Mouse (Mus musculus): Measurements from ENCODE around the gene Atp6v1g1. TPM values are rescaled to one million over a fixed set of nuclear protein-coding genes. Genes with fewer than 3 reads are reported as not detected.

Atp6v1g1 gene
- polyA plus RNA-seq, 1 experiment, result 16.2 TPM

DNA sequence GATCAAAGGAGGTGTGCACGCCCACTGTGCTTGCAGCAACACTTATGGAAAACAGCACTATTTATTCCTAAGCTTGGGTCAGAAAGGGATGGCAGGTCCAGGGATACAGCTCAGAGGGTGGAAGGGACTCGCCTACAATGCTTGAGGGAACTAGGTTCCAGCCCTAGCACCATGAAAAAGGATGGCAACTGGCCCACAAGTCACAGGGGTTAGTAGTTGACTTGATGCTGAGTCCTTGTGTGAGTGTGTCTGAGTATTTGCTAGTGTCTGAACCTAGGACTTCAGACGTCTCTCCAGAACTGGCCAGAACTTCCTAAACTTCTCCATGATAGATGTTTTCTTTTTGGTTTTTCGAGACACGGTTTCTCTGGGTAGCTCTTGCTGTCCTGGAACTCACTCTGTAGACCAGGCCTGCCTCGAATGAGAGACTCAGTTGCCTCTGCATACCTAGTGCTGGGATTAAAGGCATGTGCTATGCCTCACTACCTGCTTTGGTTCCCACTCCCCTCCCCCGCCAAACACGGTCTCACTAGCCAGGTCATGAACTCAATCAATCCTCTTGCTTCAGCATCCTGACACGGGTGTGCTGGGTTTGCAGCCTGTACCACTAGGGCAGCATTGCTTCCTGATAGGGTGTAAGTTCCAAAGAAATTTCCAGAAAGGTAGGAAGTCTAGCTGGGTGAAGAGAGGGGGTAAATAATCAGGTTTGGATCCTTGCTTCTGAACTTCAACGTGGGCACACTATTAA lies 652 bp upstream of the Atp6v1g1 start:
- Histone ChIP-seq H3K27me3 (ENCODE audit: control insufficient read depth) (no peaks in the 10 kb centered on the region), H3K4me1 (ENCODE audit: control insufficient read depth) (peaks cover 37% of the 10 kb centered on the region), H3K4me3 (replicated peaks) (peak overlapping the region; percentile 100), H3K36me3 (ENCODE audit: control insufficient read depth) (peaks cover 21% of the 10 kb centered on the region), H3K9me3 (ENCODE audit: control insufficient read depth, low read length) (no peaks in the 10 kb centered on the region)
- TF ChIP-seq GATA1 (IDR thresholded peaks at IDR 0.05; ENCODE audit: low read length), result no peak

DNA sequence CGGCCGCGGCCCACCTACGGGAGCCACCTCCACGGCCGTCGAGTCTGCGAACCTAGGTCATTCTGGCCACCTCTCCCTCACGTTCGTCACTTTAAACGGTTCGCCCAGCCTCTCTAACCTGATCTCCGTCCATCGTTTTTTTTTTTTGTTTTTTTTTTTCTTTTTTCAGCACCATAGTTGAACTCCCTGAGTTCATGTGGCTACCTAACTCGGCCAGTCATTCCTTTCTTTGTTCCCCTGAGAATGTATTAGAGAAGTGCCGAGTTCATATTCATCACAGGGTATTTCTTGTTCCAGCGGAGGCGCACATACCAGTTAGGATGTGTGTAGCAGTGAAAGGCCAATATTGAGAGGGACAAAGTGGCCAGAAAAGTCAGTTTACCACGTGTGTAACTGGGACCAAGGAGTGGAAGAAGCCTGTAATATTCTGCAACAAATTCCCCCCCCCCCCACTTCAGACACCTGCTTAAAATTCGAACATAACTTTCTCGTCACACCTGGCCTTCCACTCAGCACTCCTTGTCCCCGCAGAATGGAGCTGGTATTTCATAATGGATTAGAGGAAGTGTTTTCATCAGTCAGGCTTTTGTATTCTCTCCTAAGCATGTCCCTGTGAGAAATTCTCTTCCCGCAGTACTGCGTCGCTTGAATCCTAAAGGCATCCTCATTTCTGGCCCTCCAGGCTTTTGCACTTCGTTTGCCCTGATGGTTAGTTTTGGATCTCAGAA lies 823 bp downstream of the Atp6v1g1 start:
- Histone ChIP-seq H3K4me1 (ENCODE audit: control insufficient read depth) (peaks cover 37% of the 10 kb centered on the region), H3K4me3 (replicated peaks) (peak overlapping the region; percentile 100), H3K36me3 (ENCODE audit: control insufficient read depth) (peaks cover 33% of the 10 kb centered on the region), H3K27me3 (ENCODE audit: control insufficient read depth) (no peaks in the 10 kb centered on the region), H3K9me3 (ENCODE audit: control insufficient read depth, low read length) (no peaks in the 10 kb centered on the region)
- TF ChIP-seq GATA1 (IDR thresholded peaks at IDR 0.05; ENCODE audit: low read length), result no peak

DNA sequence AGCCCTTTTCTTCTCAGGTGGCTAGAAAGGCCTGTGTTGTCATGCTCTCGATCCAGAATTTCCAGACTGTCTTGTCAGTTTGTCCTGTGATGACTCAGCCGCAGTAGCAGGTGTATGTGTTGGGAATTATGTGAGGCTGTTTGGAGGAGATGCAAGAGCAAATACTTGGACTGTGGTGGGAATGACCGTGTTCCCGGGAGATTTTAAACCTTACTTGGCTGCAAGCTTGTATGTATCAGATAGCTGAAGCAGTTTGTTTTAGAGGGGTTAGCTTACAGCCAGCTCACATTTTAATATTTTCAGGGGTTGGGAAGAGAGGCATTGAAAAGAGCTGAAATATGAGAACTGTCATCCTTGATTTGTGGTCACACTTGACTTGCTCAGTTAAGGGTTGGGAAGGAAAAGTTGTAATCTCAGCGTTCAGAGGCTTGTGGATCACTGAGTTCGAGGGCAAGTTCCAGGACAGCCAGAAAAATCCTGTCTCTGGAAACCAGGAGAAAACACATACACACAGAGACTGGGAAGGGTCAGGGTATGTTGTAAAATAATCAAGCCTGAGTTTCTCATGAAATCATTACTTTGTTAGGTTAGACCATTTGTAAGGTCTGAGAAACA lies 2.0 kb downstream of the Atp6v1g1 start:
- Histone ChIP-seq H3K27me3 (ENCODE audit: control insufficient read depth) (no peaks in the 10 kb centered on the region), H3K36me3 (ENCODE audit: control insufficient read depth) (peaks cover 44% of the 10 kb centered on the region), H3K4me1 (ENCODE audit: control insufficient read depth) (peaks cover 37% of the 10 kb centered on the region), H3K4me3 (replicated peaks) (peak overlapping the region; percentile 100), H3K9me3 (ENCODE audit: control insufficient read depth, low read length) (no peaks in the 10 kb centered on the region)
- no peak for TF ChIP-seq GATA1 (IDR thresholded peaks at IDR 0.05; ENCODE audit: low read length)
- no peak for TF ChIP-seq TAL1 (IDR thresholded peaks at IDR 0.05; ENCODE audit: low read length)

DNA sequence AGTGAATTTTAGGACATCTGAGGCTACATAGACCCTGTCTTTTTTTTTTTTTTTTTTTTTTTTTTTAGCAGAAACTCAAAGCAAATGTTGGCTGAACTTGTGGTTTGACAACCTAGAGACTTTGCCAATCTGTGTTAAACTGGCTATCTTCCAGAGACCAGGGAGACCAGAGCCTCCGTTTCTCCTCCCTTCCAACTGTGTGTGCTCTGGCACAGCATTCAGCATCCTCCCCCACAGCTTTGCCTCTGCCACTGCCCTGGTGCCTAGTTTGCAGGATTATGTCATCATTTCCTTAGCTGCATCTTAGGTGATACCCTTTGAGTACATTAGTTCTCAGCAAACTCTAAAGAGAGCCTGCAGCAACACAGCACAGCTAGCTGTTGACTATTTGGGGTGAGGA lies 3.2 kb downstream of the Atp6v1g1 start:
- H3K36me3 ChIP-seq (ENCODE audit: control insufficient read depth), result peaks cover 57% of the 10 kb centered on the region
- H3K27me3 ChIP-seq (ENCODE audit: control insufficient read depth), result no peaks in the 10 kb centered on the region
- TF ChIP-seq TAL1 (IDR thresholded peaks at IDR 0.05; ENCODE audit: low read length) (no peak), GATA1 (IDR thresholded peaks at IDR 0.05; ENCODE audit: low read length) (no peak)
- H3K4me1 ChIP-seq (ENCODE audit: control insufficient read depth), result peaks cover 37% of the 10 kb centered on the region
- H3K9me3 ChIP-seq (ENCODE audit: control insufficient read depth, low read length), result no peaks in the 10 kb centered on the region
- H3K4me3 ChIP-seq (replicated peaks), result no peak overlapping the region

- H3K36me3 ChIP-seq (ENCODE audit: control insufficient read depth), result peaks cover 61% of the 10 kb centered on the region
- H3K4me3 ChIP-seq (replicated peaks), result no peak overlapping the region
- H3K27me3 ChIP-seq (ENCODE audit: control insufficient read depth), result no peaks in the 10 kb centered on the region
- TF ChIP-seq GATA1 (IDR thresholded peaks at IDR 0.05; ENCODE audit: low read length) (no peak), TAL1 (IDR thresholded peaks at IDR 0.05; ENCODE audit: low read length) (no peak)
- peaks cover 33% of the 10 kb centered on the region for H3K4me1 ChIP-seq (ENCODE audit: control insufficient read depth)
- H3K9me3 ChIP-seq (ENCODE audit: control insufficient read depth, low read length), result no peaks in the 10 kb centered on the region
Observed at GRCm38 (mm10) chr4:63548491-63548890, 3.9 kb downstream of the Atp6v1g1 start.

- H3K27me3 ChIP-seq (ENCODE audit: control insufficient read depth), result no peaks in the 10 kb centered on the region
- no peaks in the 10 kb centered on the region for H3K9me3 ChIP-seq (ENCODE audit: control insufficient read depth, low read length)
- no peak overlapping the region for H3K4me3 ChIP-seq (replicated peaks)
- H3K4me1 ChIP-seq (ENCODE audit: control insufficient read depth), result peaks cover 21% of the 10 kb centered on the region
- H3K36me3 ChIP-seq (ENCODE audit: control insufficient read depth), result peaks cover 80% of the 10 kb centered on the region
- TF ChIP-seq GATA1 (IDR thresholded peaks at IDR 0.05; ENCODE audit: low read length), result no peak
- no peak for TF ChIP-seq TAL1 (IDR thresholded peaks at IDR 0.05; ENCODE audit: low read length)
Observed at GRCm38 (mm10) chr4:63550908-63551307, 6.3 kb downstream of the Atp6v1g1 start.

- peaks cover 22% of the 10 kb centered on the region for H3K4me1 ChIP-seq (ENCODE audit: control insufficient read depth)
- H3K4me3 ChIP-seq (replicated peaks), result no peak overlapping the region
- TF ChIP-seq TAL1 (IDR thresholded peaks at IDR 0.05; ENCODE audit: low read length) (no peak), GATA1 (IDR thresholded peaks at IDR 0.05; ENCODE audit: low read length) (no peak)
- H3K36me3 ChIP-seq (ENCODE audit: control insufficient read depth), result peaks cover 70% of the 10 kb centered on the region
- no peaks in the 10 kb centered on the region for H3K27me3 ChIP-seq (ENCODE audit: control insufficient read depth)
- H3K9me3 ChIP-seq (ENCODE audit: control insufficient read depth, low read length), result no peaks in the 10 kb centered on the region
Observed at GRCm38 (mm10) chr4:63552865-63553264, 8.3 kb downstream of the Atp6v1g1 start.

GRCm38 (mm10) chr4:63553789-63554576 lies 9.4 kb downstream of the Atp6v1g1 start:
- Histone ChIP-seq H3K27me3 (ENCODE audit: control insufficient read depth) (no peaks in the 10 kb centered on the region), H3K9me3 (ENCODE audit: control insufficient read depth, low read length) (no peaks in the 10 kb centered on the region), H3K36me3 (ENCODE audit: control insufficient read depth) (peaks cover 58% of the 10 kb centered on the region), H3K4me3 (replicated peaks) (no peak overlapping the region), H3K4me1 (ENCODE audit: control insufficient read depth) (peaks cover 32% of the 10 kb centered on the region)
- TF ChIP-seq TAL1 (IDR thresholded peaks at IDR 0.05; ENCODE audit: low read length) (no peak), GATA1 (IDR thresholded peaks at IDR 0.05; ENCODE audit: low read length) (no peak)
